24 mouse cellular contexts compared by ENCODE assay signal in the genomic region with DNA sequence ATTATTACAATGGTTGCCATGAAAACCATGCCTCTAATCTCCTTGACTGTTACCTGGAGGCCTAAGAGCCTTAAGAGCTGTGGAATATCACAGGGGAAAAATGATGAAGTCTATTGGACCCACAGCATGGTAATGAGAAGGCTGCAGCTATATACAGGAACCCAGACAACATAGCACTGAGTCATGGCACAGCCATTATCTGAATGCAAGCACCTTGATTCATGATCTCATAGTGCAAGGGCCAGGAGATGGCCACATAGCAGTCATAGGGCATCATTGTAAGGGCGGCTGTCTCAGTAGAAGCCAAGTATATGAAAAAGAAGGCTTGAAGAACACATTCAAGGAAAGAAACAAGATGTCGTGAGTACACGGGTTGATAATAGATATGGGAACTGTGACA.
"Had no signal": no experiment of that assay in that cellular context is flagged by ENCODE, and none has a peak within 500 bp of the region (broad histone marks: within the 10 kb centered on the region; RNA-seq: fewer than 3 reads in every experiment).

No protein-coding gene starts in this region.

- H3K36me3 ChIP-seq: heart, embryonic 10.5 days; heart, embryonic 12.5 days; hindbrain, embryonic 10.5 days; hindbrain, embryonic 12.5 days; intestine, embryonic 15.5 days; limb, embryonic 13.5 days; limb, embryonic 15.5 days; liver, embryonic 12.5 days had no signal

- H3K4me2 ChIP-seq: heart, embryonic 12.5 days; hindbrain, embryonic 12.5 days; hindbrain, embryonic 14.5 days; intestine, embryonic 15.5 days; limb, embryonic 13.5 days; limb, embryonic 15.5 days; liver, embryonic 12.5 days had no signal

- H3K4me3 ChIP-seq: gastrocnemius, adult 2 months; heart, embryonic 10.5 days; heart, embryonic 12.5 days; hindbrain, embryonic 10.5 days; hindbrain, embryonic 12.5 days; intestine, embryonic 15.5 days; layer of hippocampus, adult 2 months; limb, embryonic 13.5 days; limb, embryonic 15.5 days; liver, embryonic 12.5 days had no signal

- H3K4me1 ChIP-seq: heart, embryonic 10.5 days; heart, embryonic 12.5 days; hindbrain, embryonic 10.5 days; hindbrain, embryonic 12.5 days; intestine, embryonic 15.5 days; limb, embryonic 13.5 days; limb, embryonic 15.5 days had no signal

- H3K9ac ChIP-seq: heart, embryonic 12.5 days; hindbrain, embryonic 12.5 days; hindbrain, embryonic 14.5 days; intestine, embryonic 15.5 days; limb, embryonic 13.5 days; limb, embryonic 15.5 days; liver, embryonic 12.5 days had no signal

- ATAC-seq: hindbrain, embryonic 16.5 days; inflammation-experienced regulatory T-cells, adult 6 months; intestine, embryonic 15.5 days; liver, embryonic 12.5 days had no signal

- H3K27ac ChIP-seq: gastrocnemius, adult 2 months; heart, embryonic 10.5 days; hindbrain, embryonic 10.5 days; hindbrain, embryonic 12.5 days; hindbrain, embryonic 14.5 days; intestine, embryonic 15.5 days; layer of hippocampus, adult 2 months; limb, embryonic 13.5 days; limb, embryonic 15.5 days; liver, embryonic 12.5 days had no signal

- H3K9me3 ChIP-seq: heart, embryonic 10.5 days; heart, embryonic 12.5 days; hindbrain, embryonic 10.5 days; hindbrain, embryonic 12.5 days; intestine, embryonic 15.5 days; limb, embryonic 13.5 days; limb, embryonic 15.5 days; liver, embryonic 12.5 days had no signal

- DNase-seq: gastrocnemius, adult 2 months; gastrocnemius, postnatal 10 days; gastrocnemius, postnatal 25 days; heart, adult 18-20 months; heart, postnatal 10 days; heart, postnatal 4 days; kidney, adult 18-20 months; kidney, adult 8-10 months; kidney, postnatal 10 days; kidney, postnatal 25 days; kidney, postnatal 4 days; left cerebral cortex, postnatal 4 days had no signal

- H3K27me3 ChIP-seq: heart, embryonic 12.5 days; hindbrain, embryonic 12.5 days; limb, embryonic 13.5 days; limb, embryonic 15.5 days; liver, embryonic 12.5 days had no signal
